Mouse (Mus musculus) CD4-positive, CD25-positive, alpha-beta regulatory T cell, adult 2 months (primary cell): ENCODE measurements around the gene Vmn1r83.

Experiments
- DNase-seq: peaks from one replicate; pipeline ENCODE4 v3.0.0-alpha.2; 2012; ENCODE audit warnings: low read depth, low spot score

The Vmn1r83 gene

GRCm38 (mm10) chr7:12329381-12329780 is at the start of gene Vmn1r83:
TSS of gene Vmn1r83 (minus strand) at chr7:12329481.
- no peak for DNase-seq

DNA sequence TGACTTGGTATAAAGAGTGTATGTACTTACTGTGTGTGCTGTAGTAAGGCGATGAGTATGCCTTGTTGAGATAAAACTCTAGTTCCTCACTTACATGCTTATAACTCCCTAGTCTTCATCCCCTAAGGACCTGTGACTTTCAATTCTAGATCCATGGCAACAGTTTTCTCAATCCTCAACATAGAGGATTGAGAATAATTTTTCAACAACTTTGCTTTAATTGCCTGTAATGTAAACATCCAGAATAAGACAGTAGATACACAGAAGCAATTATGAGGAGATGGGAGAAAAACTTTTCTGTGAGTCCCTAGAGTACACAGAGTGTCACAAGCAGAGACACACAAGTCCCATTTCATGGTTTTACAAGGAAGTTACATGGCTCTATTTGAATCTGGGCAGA is 39.9 kb upstream of the Vmn1r83 start, which contains the start of gene Vmn1r84:
TSS of gene Vmn1r84 (minus strand) at position 101 of the 400 bp plus-strand sequence.
- no peak for DNase-seq

GRCm38 (mm10) chr7:12300130-12300529 is 29.2 kb downstream of the Vmn1r83 start, which contains the start of gene Vmn1r82:
TSS of gene Vmn1r82 (plus strand) at chr7:12300430.
- no peak for DNase-seq
